Mouse (Mus musculus): ENCODE data around the gene Spats2.

The Spats2 gene

DNA sequence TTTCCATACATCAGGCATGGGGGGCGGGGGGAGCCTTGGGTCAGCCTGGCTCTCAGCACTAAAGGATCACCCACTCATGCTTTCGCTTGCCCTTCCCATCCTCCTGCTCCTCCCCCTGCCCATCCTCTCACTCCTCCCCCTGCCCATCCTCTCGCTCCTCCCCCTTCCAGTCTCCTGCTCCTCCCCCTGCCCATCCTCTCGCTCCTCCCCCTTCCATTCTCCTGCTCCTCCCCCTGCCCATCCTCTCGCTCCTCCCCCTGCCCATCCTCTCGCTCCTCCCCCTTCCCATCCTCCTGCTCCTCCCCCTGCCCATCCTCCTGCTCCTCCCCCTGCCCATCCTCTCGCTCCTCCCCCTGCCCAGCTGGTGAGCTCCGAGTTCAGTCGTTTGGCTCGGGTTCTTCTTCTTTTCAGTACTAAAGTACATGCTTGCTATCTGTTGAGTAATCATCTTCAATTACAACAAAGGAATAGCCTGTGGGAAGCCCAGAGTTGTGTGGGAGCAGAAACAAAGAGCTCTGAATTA lies 134.1 kb downstream of the Spats2 start:
- no peak for DNase-seq (ENCODE audit: low spot score)

DNA sequence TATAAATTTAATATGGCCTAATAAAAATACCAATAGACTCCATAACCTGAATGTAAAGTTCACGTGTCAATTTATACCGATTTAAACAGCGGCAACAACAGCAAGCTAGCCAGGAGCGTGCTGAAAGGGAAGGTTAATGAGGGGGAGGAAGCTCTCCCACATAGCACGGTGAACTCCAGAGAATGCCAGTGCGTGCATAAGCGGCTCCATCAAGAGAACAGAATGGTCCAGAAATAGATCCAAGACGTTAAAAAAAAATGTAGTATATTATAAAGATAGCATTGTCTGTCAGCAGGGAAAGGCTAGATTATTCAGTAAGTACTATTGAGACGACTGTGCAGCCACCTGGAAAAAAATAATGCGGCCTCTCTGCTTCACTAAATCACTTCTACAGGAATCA lies 137.0 kb downstream of the Spats2 start:
- no peak for DNase-seq (ENCODE audit: low spot score)

Measured in layer of hippocampus, adult 9-10 months (tissue).